Mouse (Mus musculus) MEL (cell line): ENCODE measurements at regions not wholly inside any gene's neighbourhood (a gene's known extent, or its start where the extent isn't known, plus 50 kb on each side); places are given as distances from the start of the nearest gene placed in this dataset.

Source experiments
- DNase-seq: peaks from one replicate; pipeline ENCODE4 v3.0.0; 2011; ENCODE audit warnings: low read depth, low spot score
- H3K27ac ChIP-seq: 2 replicates; pipeline ENCODE4 v1.5.1; 2012; ENCODE audit warnings: low read depth, mild to moderate bottlenecking, control low read depth, low read length, moderate library complexity; ENCODE audit not compliant: control insufficient read depth
- H3K27me3 ChIP-seq, 2 experiments: fragments of 150-350 bp in 1 of 2; sonication (generic) in 1 of 2; 2 replicates each; pipeline ENCODE4 v1.6.1; 2012; ENCODE audit warnings: low read length in 2 of 2, mild to moderate bottlenecking in 2 of 2, improper control_type of control experiment in 1 of 2, moderate library complexity in 1 of 2; ENCODE audit not compliant: insufficient read depth in 2 of 2, control insufficient read depth in 1 of 2
- H3K36me3 ChIP-seq, 2 experiments: 2 replicates each; pipeline ENCODE4 v1.6.1; 2012 to 2014; ENCODE audit warnings: low read length in 2 of 2, improper control_type of control experiment in 1 of 2, inconsistent platforms in 1 of 2, mild to moderate bottlenecking in 1 of 2; ENCODE audit not compliant: insufficient read depth in 2 of 2, control insufficient read depth in 1 of 2
- H3K4me1 ChIP-seq, 2 experiments: fragments of 150-350 bp in 1 of 2; sonication (generic) in 1 of 2; 2 replicates each; pipeline ENCODE4 v1.6.1; 2012; ENCODE audit warnings: low read length in 2 of 2, improper control_type of control experiment in 1 of 2, mild to moderate bottlenecking in 1 of 2; ENCODE audit not compliant: insufficient read depth in 2 of 2, control insufficient read depth in 1 of 2
- H3K4me3 ChIP-seq, 2 experiments: fragments of 150-350 bp in 1 of 2; sonication (generic) in 1 of 2; 2 replicates each; pipeline ENCODE4 v1.5.1; 2012; ENCODE audit warnings: low read depth in 2 of 2, low read length in 2 of 2, mild to moderate bottlenecking in 2 of 2, moderate library complexity in 2 of 2, control low read depth in 1 of 2, improper control_type of control experiment in 1 of 2; ENCODE audit not compliant: control insufficient read depth in 1 of 2, insufficient read depth in 1 of 2
- H3K79me2 ChIP-seq: 2 replicates; pipeline ENCODE4 v1.6.1; 2012; ENCODE audit warnings: mild to moderate bottlenecking, low read length, moderate library complexity; ENCODE audit not compliant: control insufficient read depth, poor library complexity, insufficient read depth
- H3K9ac ChIP-seq: 2 replicates; pipeline ENCODE4 v1.6.1; 2012; ENCODE audit warnings: low read depth, mild to moderate bottlenecking, control low read depth, low read length, moderate library complexity; ENCODE audit not compliant: control insufficient read depth, poor library complexity, severe bottlenecking
- H3K9me3 ChIP-seq: fragments of 150-350 bp; sonication (generic); replicated peaks from 2 replicates; pipeline ENCODE4 v1.6.1; 2012; ENCODE audit warnings: mild to moderate bottlenecking, low read length, improper control_type of control experiment, moderate library complexity; ENCODE audit not compliant: insufficient read depth
- BHLHE40 ChIP-seq: IDR thresholded peaks from 2 replicates; pipeline ENCODE4 v1.6.1; 2012; ENCODE audit warnings: low read depth, mild to moderate bottlenecking, inconsistent platforms, low read length, improper control_type of control experiment, borderline replicate concordance
- CHD1 ChIP-seq: IDR thresholded peaks from 2 replicates; pipeline ENCODE4 v1.6.1; 2012; ENCODE audit warnings: low read depth, mild to moderate bottlenecking, inconsistent platforms, low read length, improper control_type of control experiment
- CHD2 ChIP-seq: IDR thresholded peaks from 2 replicates; pipeline ENCODE4 v1.6.1; 2011; ENCODE audit warnings: low read length, improper control_type of control experiment
- CTCF ChIP-seq, 3 experiments: IDR thresholded peaks in 2 of 3; conservative IDR thresholded peaks in 1 of 3; 2 replicates each; pipeline ENCODE4 v1.5.1; 2011 to 2012; ENCODE audit warnings: low read length in 3 of 3, low read depth in 2 of 3, mild to moderate bottlenecking in 2 of 3, improper control_type of control experiment in 1 of 3, inconsistent platforms in 1 of 3, mixed read lengths in 1 of 3, moderate library complexity in 1 of 3; ENCODE audit not compliant: control insufficient read depth in 1 of 3, insufficient read depth in 1 of 3, poor library complexity in 1 of 3, severe bottlenecking in 1 of 3
- E2F4 ChIP-seq: IDR thresholded peaks from 2 replicates; pipeline ENCODE4 v1.6.1; 2011; ENCODE audit warnings: low read depth, low read length, improper control_type of control experiment, borderline replicate concordance
- ETS1 ChIP-seq: IDR thresholded peaks from 2 replicates; pipeline ENCODE4 v1.6.1; 2012; ENCODE audit warnings: low read depth, mild to moderate bottlenecking, inconsistent platforms, low read length, improper control_type of control experiment, moderate library complexity
- GABPA ChIP-seq: IDR thresholded peaks from 2 replicates; pipeline ENCODE4 v1.6.1; 2012; ENCODE audit warnings: low read depth, mild to moderate bottlenecking, inconsistent platforms, low read length, improper control_type of control experiment, moderate library complexity
- GATA1 ChIP-seq: IDR thresholded peaks from 2 replicates; pipeline ENCODE4 v1.6.1; 2011; ENCODE audit warnings: low read depth, low read length, improper control_type of control experiment
- HCFC1 ChIP-seq: IDR thresholded peaks from 2 replicates; pipeline ENCODE4 v1.6.1; 2012; ENCODE audit warnings: low read depth, mild to moderate bottlenecking, inconsistent platforms, low read length, improper control_type of control experiment, moderate library complexity
- MAFK ChIP-seq: IDR thresholded peaks from 2 replicates; pipeline ENCODE4 v1.6.1; 2011; ENCODE audit warnings: low read depth, mild to moderate bottlenecking, low read length, improper control_type of control experiment, borderline replicate concordance
- MEF2A ChIP-seq: IDR thresholded peaks from 2 replicates; pipeline ENCODE4 v1.6.1; 2014; ENCODE audit warnings: low read depth, mild to moderate bottlenecking, inconsistent platforms, low read length, improper control_type of control experiment; ENCODE audit not compliant: poor library complexity, insufficient replicate concordance, severe bottlenecking; ENCODE audit errors: extremely low read depth
- MYC ChIP-seq: IDR thresholded peaks from 2 replicates; pipeline ENCODE4 v1.6.1; 2011; ENCODE audit warnings: low read depth, mild to moderate bottlenecking, low read length, improper control_type of control experiment, moderate library complexity
- NELFE ChIP-seq: IDR thresholded peaks from 2 replicates; pipeline ENCODE4 v1.6.1; 2011; ENCODE audit warnings: low read depth, low read length, improper control_type of control experiment
- NRF1 ChIP-seq: IDR thresholded peaks from 2 replicates; pipeline ENCODE4 v1.6.1; 2014; ENCODE audit warnings: low read depth, mild to moderate bottlenecking, inconsistent platforms, low read length, improper control_type of control experiment, moderate library complexity; ENCODE audit not compliant: poor library complexity, insufficient read depth, severe bottlenecking
- POLR2A ChIP-seq, 2 experiments: IDR thresholded peaks; 2 replicates each; pipeline ENCODE4 v1.6.1; 2011 to 2012; ENCODE audit warnings: low read length in 2 of 2, mild to moderate bottlenecking in 2 of 2, control low read depth in 1 of 2, improper control_type of control experiment in 1 of 2, low read depth in 1 of 2, moderate library complexity in 1 of 2; ENCODE audit not compliant: control insufficient read depth in 1 of 2, insufficient read depth in 1 of 2, poor library complexity in 1 of 2
- POLR2AphosphoS2 ChIP-seq: IDR thresholded peaks from 2 replicates; pipeline ENCODE4 v1.6.1; 2011; ENCODE audit warnings: low read length, improper control_type of control experiment
- RAD21 ChIP-seq: IDR thresholded peaks from 2 replicates; pipeline ENCODE4 v1.6.1; 2011; ENCODE audit warnings: mild to moderate bottlenecking, low read depth, low read length, improper control_type of control experiment
- RCOR1 ChIP-seq: IDR thresholded peaks from 2 replicates; pipeline ENCODE4 v1.6.1; 2012; ENCODE audit warnings: low read depth, mild to moderate bottlenecking, inconsistent platforms, low read length, improper control_type of control experiment
- SIN3A ChIP-seq: IDR thresholded peaks from 2 replicates; pipeline ENCODE4 v1.6.1; 2012; ENCODE audit warnings: low read length, improper control_type of control experiment, inconsistent platforms
- SMC3 ChIP-seq: IDR thresholded peaks from 2 replicates; pipeline ENCODE4 v1.6.1; 2011; ENCODE audit warnings: low read depth, low read length, improper control_type of control experiment
- TBP ChIP-seq: IDR thresholded peaks from 2 replicates; pipeline ENCODE4 v1.8.0; 2011; ENCODE audit warnings: low read depth, low read length, improper control_type of control experiment
- TCF12 ChIP-seq: IDR thresholded peaks from 2 replicates; pipeline ENCODE4 v1.6.1; 2014; ENCODE audit warnings: low read depth, mild to moderate bottlenecking, inconsistent platforms, low read length, improper control_type of control experiment, moderate library complexity
- UBTF ChIP-seq: IDR thresholded peaks from 2 replicates; pipeline ENCODE4 v1.6.1; 2012; ENCODE audit warnings: low read depth, mild to moderate bottlenecking, inconsistent platforms, low read length, improper control_type of control experiment, moderate library complexity, borderline replicate concordance; ENCODE audit not compliant: insufficient read depth
- USF1 ChIP-seq: IDR thresholded peaks from 2 replicates; pipeline ENCODE4 v1.6.1; 2014; ENCODE audit warnings: low read depth, mild to moderate bottlenecking, inconsistent platforms, low read length, improper control_type of control experiment, moderate library complexity
- USF2 ChIP-seq, 2 experiments: IDR thresholded peaks; 2 replicates each; pipeline ENCODE4 v1.6.1; 2011 to 2012; ENCODE audit warnings: improper control_type of control experiment in 2 of 2, low read length in 2 of 2, borderline replicate concordance in 1 of 2, inconsistent platforms in 1 of 2, low read depth in 1 of 2, mild to moderate bottlenecking in 1 of 2; ENCODE audit not compliant: insufficient read depth in 1 of 2
- ZKSCAN1 ChIP-seq: IDR thresholded peaks from 2 replicates; pipeline ENCODE4 v1.6.1; 2012; ENCODE audit warnings: low read depth, mild to moderate bottlenecking, inconsistent platforms, low read length, improper control_type of control experiment, moderate library complexity
- ZNF384 ChIP-seq: IDR thresholded peaks from 2 replicates; pipeline ENCODE4 v1.6.1; 2012; ENCODE audit warnings: low read depth, mild to moderate bottlenecking, inconsistent platforms, low read length, improper control_type of control experiment

DNA sequence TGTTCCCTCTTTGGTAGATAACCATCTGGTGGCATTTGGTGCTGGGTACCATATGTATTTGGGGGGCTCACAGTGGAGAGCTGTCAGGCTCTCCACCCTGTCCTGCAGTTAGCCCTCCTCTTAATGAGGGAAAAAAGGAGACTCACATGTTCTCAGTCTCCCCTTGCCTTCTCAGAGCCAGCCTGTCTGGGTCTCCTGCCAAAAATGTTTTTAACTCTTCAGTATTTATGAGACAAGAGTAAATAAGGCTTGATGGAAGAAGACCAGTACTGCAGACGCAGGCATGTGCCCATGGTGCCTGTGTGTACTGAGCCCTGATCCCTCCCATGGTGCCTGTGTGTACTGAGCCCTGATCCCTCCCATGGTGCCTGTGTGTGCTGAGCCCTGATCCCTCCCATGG lies 66.1 kb downstream of the Ackr3 start:
- no peak overlapping the region for H3K27ac ChIP-seq
- no peaks in the 10 kb centered on the region for H3K27me3 ChIP-seq
- TF ChIP-seq SMC3 (no peak), POLR2AphosphoS2 (no peak), SIN3A (no peak), USF2 (IDR thresholded peaks at IDR 0.05; ENCODE audit: borderline replicate concordance in 1 of 2, insufficient read depth in 1 of 2, low read depth in 1 of 2, low read length in 2 of 2) (no peak), NELFE (no peak), HCFC1 (no peak), CTCF (IDR thresholded peaks at IDR 0.05 in 2 of 3, conservative IDR thresholded peaks at IDR 0.05 in 1 of 3; ENCODE audit: control insufficient read depth in 1 of 3, insufficient read depth in 1 of 3, low read depth in 2 of 3, low read length in 3 of 3, poor library complexity in 1 of 3, severe bottlenecking in 1 of 3) (no peak), GABPA (no peak), GATA1 (no peak), BHLHE40 (no peak), E2F4 (no peak), CHD2 (no peak), NRF1 (no peak), TBP (no peak), MAFK (no peak), USF1 (no peak), MEF2A (no peak)
- no peaks in the 10 kb centered on the region for H3K9me3 ChIP-seq
- no peaks in the 10 kb centered on the region for H3K36me3 ChIP-seq
- H3K4me3 ChIP-seq: no peak overlapping the region
- H3K79me2 ChIP-seq: no peaks in the 10 kb centered on the region
- H3K9ac ChIP-seq: no peak overlapping the region
- DNase-seq: no peak
- no peaks in the 10 kb centered on the region for H3K4me1 ChIP-seq

DNA sequence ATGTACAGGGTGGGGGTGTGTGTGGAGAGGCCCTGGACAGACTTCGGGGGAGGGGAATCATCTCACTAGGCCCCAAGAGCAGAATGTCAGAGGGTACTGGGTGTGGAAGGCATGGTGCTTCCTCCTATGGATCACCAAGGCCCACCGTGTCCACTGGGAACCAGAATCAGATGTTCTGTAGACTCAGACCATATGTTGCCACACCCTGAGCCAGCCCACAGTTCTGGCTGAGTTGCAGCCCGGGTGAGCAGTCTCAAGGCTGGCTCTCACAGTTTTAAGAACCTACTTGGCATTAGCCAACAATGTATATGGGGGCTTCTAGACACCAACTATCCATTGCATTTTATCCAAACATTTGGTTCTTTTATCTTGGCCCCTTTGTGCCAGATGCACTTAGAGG lies 67.5 kb downstream of the Ackr3 start:
- no peak for DNase-seq
- Histone ChIP-seq H3K4me3 (no peak overlapping the region), H3K9me3 (no peaks in the 10 kb centered on the region), H3K4me1 (no peaks in the 10 kb centered on the region), H3K79me2 (no peaks in the 10 kb centered on the region), H3K36me3 (no peaks in the 10 kb centered on the region), H3K27ac (no peak overlapping the region), H3K27me3 (no peaks in the 10 kb centered on the region), H3K9ac (no peak overlapping the region)
- TF ChIP-seq POLR2AphosphoS2: no peak
- no peak for TF ChIP-seq ZKSCAN1
- TF ChIP-seq POLR2A (IDR thresholded peaks at IDR 0.05; ENCODE audit: control insufficient read depth in 1 of 2, insufficient read depth in 1 of 2, low read depth in 1 of 2, low read length in 2 of 2, poor library complexity in 1 of 2): no peak
- no peak for TF ChIP-seq TCF12
- TF ChIP-seq CHD1: no peak
- no peak for TF ChIP-seq RAD21
- TF ChIP-seq BHLHE40: no peak
- no peak for TF ChIP-seq RCOR1
- TF ChIP-seq TBP: no peak
- TF ChIP-seq ZNF384: no peak
- TF ChIP-seq MYC: no peak
- TF ChIP-seq CTCF (IDR thresholded peaks at IDR 0.05 in 2 of 3, conservative IDR thresholded peaks at IDR 0.05 in 1 of 3; ENCODE audit: control insufficient read depth in 1 of 3, insufficient read depth in 1 of 3, low read depth in 2 of 3, low read length in 3 of 3, poor library complexity in 1 of 3, severe bottlenecking in 1 of 3): no peak
- no peak for TF ChIP-seq ETS1
- no peak for TF ChIP-seq UBTF
